Mouse (Mus musculus) heart, adult 2 months (tissue): ENCODE data around the gene Efcab2. TPM values are rescaled to one million over a fixed set of nuclear protein-coding genes. Genes with fewer than 3 reads are reported as not detected.
A peak's percentile ranks its signal among the peaks of the same experiment; 100 is the strongest.

Experiments
- DNase-seq, 2 experiments: peaks; one replicate each; pipeline ENCODE4 v3.0.0; 2021
- H3K27ac ChIP-seq: fragments of 200-600 bp; 2 replicates; pipeline ENCODE4 v1.8.1; 2022
- H3K27me3 ChIP-seq: fragments of 200-500 bp; 2 replicates; pipeline ENCODE4 v1.6.1; 2012; ENCODE audit warnings: mild to moderate bottlenecking, low read length, inconsistent platforms, mixed read lengths; ENCODE audit not compliant: control insufficient read depth, insufficient read depth
- H3K36me3 ChIP-seq: fragments of 200-500 bp; 2 replicates; pipeline ENCODE4 v1.6.1; 2012; ENCODE audit warnings: low read length, inconsistent platforms; ENCODE audit not compliant: control insufficient read depth, insufficient read depth
- H3K4me1 ChIP-seq: fragments of 200-500 bp; 2 replicates; pipeline ENCODE4 v1.6.1; 2011; ENCODE audit warnings: low read length; ENCODE audit not compliant: control insufficient read depth, insufficient read depth
- H3K4me3 ChIP-seq: fragments of 200-600 bp; 2 replicates; pipeline ENCODE4 v1.8.1; 2022
- H3K79me2 ChIP-seq: fragments of 200-500 bp; replicated peaks from 2 replicates; pipeline ENCODE4 v1.6.1; 2012; ENCODE audit warnings: mild to moderate bottlenecking, inconsistent platforms, low read length, moderate library complexity, mixed read lengths; ENCODE audit not compliant: control insufficient read depth, insufficient read depth
- H3K9ac ChIP-seq: fragments of 200-500 bp; 2 replicates; pipeline ENCODE4 v1.6.1; 2012; ENCODE audit warnings: low read depth, mild to moderate bottlenecking, control low read depth, inconsistent platforms, low read length, mixed read lengths
- CTCF ChIP-seq: fragments of 200-600 bp; IDR thresholded peaks from 2 replicates; pipeline ENCODE4 v1.8.1; 2022; ENCODE audit warnings: antibody characterized with exemption, mild to moderate bottlenecking, moderate library complexity
- EP300 ChIP-seq: fragments of 200-500 bp; IDR thresholded peaks from 2 replicates; pipeline ENCODE4 v1.6.1; 2011; ENCODE audit warnings: low read depth, low read length, control low read depth; ENCODE audit not compliant: insufficient read depth
- POLR2A ChIP-seq: fragments of 200-500 bp; IDR thresholded peaks from 2 replicates; pipeline ENCODE4 v1.6.1; 2011; ENCODE audit warnings: mild to moderate bottlenecking, low read depth, low read length, control low read depth; ENCODE audit not compliant: insufficient read depth
- WGBS: fragments of 180-500 bp; shearing (Covaris S2); methylation state at CpG from one replicate; pipeline ENCODE4 v1.1.7; 2018; 5-methylcytosine and 5-hydroxymethylcytosine counted together
- intact Hi-C: fragments of 180-260 bp; cut with DNase I; formaldehyde crosslinking; loops from one replicate; pipeline ENCODE4 v1.15.1; 2025
- polyA plus RNA-seq: library from polyadenylated mRNA; depleted of rRNA; stranded (reverse); fragments of >200 nt; gene quantifications from 2 replicates; pipeline ENCODE4 v1.2.3, GENCODE M21; 2012
- total RNA-seq, 2 experiments: library from RNA; stranded (reverse); gene quantifications; 2 replicates each; pipeline ENCODE4 v1.2.3; 2021

Efcab2 gene
- total and polyA plus RNA-seq, 3 experiments: 11.4 to 112 (median 94.1) TPM

DNA sequence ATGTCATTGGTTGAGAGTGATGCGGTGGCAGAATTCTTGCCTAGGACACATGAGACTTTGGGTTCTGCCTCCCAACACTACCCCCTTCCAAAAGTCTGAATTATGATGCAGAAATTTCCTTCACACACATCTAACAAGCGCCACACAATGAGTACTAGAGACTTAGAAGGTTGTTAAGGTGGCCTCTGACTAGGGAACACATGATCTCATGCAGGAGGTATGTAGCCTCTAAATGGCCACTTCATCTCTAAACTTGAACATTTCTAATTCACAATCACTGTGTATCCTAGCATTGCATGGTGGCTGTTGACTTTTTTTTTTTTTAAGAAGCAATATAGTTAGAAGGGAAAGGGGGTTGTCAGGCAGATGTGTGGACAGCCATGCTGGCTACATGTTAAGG is 110.0 kb downstream of the Efcab2 start:
- Histone ChIP-seq H3K9ac (no peak overlapping the region), H3K36me3 (no peaks in the 10 kb centered on the region), H3K4me3 (no peak overlapping the region), H3K4me1 (no peaks in the 10 kb centered on the region), H3K27ac (no peak overlapping the region), H3K27me3 (no peaks in the 10 kb centered on the region), H3K79me2 (no peaks in the 10 kb centered on the region)
- no peak for DNase-seq
- 73% methylated on average over 2 of the region's 2 CpGs for WGBS
- intact Hi-C loops: no loop called here
- no peak for TF ChIP-seq POLR2A
- no peak for TF ChIP-seq CTCF
- no peak for TF ChIP-seq EP300

DNA sequence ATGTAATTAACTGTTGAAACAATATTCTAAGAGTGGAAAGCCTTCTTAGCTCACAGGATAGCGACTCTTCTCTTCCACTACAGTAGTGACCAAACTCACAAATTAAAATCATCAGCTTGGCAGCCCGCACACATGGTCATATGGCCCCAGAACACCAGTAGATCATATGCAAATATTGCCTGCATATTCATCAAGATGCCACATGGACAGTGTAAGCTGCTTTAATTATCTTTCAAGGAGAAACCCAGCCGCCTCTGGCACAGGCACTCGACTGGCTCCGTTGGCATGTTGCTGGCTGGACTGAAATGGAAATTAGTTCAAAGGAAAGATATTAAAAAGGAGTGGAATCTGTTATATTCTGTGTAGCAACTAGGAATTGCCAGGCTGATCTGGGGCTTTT is 116.5 kb downstream of the Efcab2 start:
- Histone ChIP-seq H3K27me3 (no peaks in the 10 kb centered on the region), H3K4me3 (no peak overlapping the region), H3K4me1 (no peaks in the 10 kb centered on the region), H3K79me2 (no peaks in the 10 kb centered on the region), H3K36me3 (no peaks in the 10 kb centered on the region), H3K9ac (no peak overlapping the region), H3K27ac (no peak overlapping the region)
- peak in 1 of 2 experiments; percentile 19 for DNase-seq
- intact Hi-C loops: no loop called here
- TF ChIP-seq POLR2A: no peak
- no peak for TF ChIP-seq EP300
- no peak for TF ChIP-seq CTCF
- 63% methylated on average over 5 of the region's 5 CpGs for WGBS

- no peak overlapping the region for H3K27ac ChIP-seq
- no peaks in the 10 kb centered on the region for H3K79me2 ChIP-seq
- H3K36me3 ChIP-seq: no peaks in the 10 kb centered on the region
- H3K4me3 ChIP-seq: no peak overlapping the region
- no peaks in the 10 kb centered on the region for H3K4me1 ChIP-seq
- no peak overlapping the region for H3K9ac ChIP-seq
- DNase-seq: no peak
- WGBS: 64% methylated on average over 5 of the region's 5 CpGs
- TF ChIP-seq POLR2A (no peak), CTCF (no peak), EP300 (no peak)
- H3K27me3 ChIP-seq: no peaks in the 10 kb centered on the region
- intact Hi-C loops: no loop called here
These were observed 117.3 kb downstream of the Efcab2 start for GRCm38 (mm10) chr1:178523152-178523551.

- no peaks in the 10 kb centered on the region for H3K79me2 ChIP-seq
- no peaks in the 10 kb centered on the region for H3K36me3 ChIP-seq
- peak overlapping the region; percentile 58 for H3K4me3 ChIP-seq
- TF ChIP-seq POLR2A (no peak), EP300 (0 out of 2 replicates have a peak, but pooled peaks have one; percentile 42), CTCF (peak; percentile 78)
- no peaks in the 10 kb centered on the region for H3K4me1 ChIP-seq
- no peak overlapping the region for H3K27ac ChIP-seq
- WGBS: under 1% methylated on average over 21 of the region's 21 CpGs
- DNase-seq: peak; percentile 46 to 61
- H3K9ac ChIP-seq: no peak overlapping the region
- peaks cover 11% of the 10 kb centered on the region; the same call in 1 of the 2 replicates for H3K27me3 ChIP-seq
- intact Hi-C loops: loop anchor here (1.0 to 2.0 kb wide), 4 partner anchors 434 to 949 kb away; no protein-coding TSS in a partner anchor
These were observed 121.3 kb downstream of the Efcab2 start for GRCm38 (mm10) chr1:178527185-178527546.

DNA sequence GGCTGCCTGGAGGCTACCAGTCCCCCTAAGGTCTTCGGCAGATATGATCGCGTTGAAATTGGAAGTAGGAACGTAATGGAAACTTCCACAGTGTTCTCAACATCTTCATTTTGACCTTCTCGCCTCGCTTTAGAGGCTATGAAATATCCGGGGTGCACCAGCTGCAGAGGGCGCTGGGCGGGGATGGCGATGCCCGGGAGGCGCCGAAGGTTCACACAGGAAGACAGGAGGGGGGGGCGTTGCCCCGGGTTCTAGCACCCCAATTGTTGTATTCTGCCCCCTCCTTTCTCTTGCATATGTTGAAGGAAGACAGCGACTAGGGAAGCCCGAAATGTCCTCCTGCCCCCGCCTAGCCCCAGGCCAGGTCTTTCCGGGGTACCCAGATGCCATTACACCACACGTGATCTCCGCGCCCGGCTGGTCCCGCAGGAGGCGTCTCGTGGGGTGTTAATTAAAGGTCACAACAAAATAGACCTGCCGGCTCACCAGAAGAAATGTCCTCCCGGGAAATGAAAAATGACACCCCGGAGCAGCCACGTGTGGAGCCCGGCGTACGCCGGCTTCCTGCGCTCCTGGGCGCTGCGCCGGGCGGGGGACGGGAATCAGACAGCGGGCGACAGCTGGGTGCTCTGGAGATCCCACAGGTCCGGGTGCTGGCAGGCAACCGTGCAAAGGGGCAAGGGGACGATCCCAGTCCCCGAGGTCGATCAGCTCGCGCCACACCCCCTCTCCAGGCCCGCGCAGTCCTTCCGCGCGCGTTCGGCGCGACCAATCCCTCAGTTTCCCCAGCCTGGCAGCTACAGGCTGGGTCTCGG is 121.9 kb downstream of the Efcab2 start:
- intact Hi-C loops: loop anchor here (1.0 to 2.0 kb wide), 4 partner anchors 433 to 949 kb away; no protein-coding TSS in a partner anchor
- Histone ChIP-seq H3K4me1 (no peaks in the 10 kb centered on the region), H3K36me3 (no peaks in the 10 kb centered on the region), H3K4me3 (peak overlapping the region; percentile 58), H3K27ac (no peak overlapping the region; the same call in 1 of the 2 replicates), H3K27me3 (peaks cover 11% of the 10 kb centered on the region; the same call in 1 of the 2 replicates), H3K79me2 (no peaks in the 10 kb centered on the region), H3K9ac (peak overlapping the region; percentile 63)
- TF ChIP-seq POLR2A (no peak), CTCF (no peak), EP300 (no peak)
- WGBS: under 1% methylated on average over 59 of the region's 59 CpGs
- DNase-seq: peak; percentile 51 to 57
